Mouse (Mus musculus) kidney, adult 9 months (tissue): Measurements from ENCODE around the gene Tpgs1.
"Not testable (repeated sequence)": the region's sequence is repeated elsewhere in the genome, so short reads cannot be mapped to it uniquely, and the experiment has no call there.

ENCODE experiments used
- DNase-seq: peaks from one replicate; pipeline ENCODE4 v3.0.0; 2022

Tpgs1 gene

DNA sequence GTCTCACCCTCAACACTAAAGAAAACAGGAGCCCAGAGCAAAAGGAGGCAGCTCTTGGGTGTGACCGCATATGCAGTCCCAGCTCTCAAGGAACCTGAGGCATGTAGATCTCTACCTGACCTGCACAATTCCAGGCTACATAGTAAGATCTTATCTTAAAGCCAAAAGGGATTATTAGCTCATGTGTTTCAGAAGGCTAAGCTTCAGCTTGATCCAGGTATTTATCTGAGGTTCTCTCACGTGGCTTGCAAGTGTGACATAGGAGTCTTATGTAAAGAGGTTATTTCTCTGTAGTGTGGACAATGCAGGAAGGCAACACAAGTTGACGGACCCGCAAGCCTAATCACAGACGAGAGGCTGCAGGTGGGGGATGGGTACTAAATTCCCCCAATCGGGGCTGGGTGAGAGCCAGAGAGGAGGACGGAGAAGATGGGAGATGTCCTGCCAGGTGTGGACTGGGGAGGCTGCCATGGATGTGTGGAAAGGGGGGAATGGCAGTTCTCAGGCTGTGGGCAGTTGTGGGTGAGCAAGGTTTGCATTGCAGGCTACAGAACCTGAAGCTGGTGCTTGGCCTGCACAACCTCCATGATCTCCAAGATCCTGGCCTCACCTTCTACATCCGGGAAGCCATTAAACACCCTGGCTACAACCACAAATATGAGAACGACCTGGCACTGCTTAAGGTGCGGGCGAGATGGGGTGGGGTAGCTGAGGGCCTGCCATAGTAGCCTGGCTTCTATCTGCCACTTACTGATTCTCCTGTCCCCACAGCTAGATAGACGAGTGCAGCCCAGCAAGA is 24.6 kb downstream of the Tpgs1 start:
- DNase-seq = no peak

DNA sequence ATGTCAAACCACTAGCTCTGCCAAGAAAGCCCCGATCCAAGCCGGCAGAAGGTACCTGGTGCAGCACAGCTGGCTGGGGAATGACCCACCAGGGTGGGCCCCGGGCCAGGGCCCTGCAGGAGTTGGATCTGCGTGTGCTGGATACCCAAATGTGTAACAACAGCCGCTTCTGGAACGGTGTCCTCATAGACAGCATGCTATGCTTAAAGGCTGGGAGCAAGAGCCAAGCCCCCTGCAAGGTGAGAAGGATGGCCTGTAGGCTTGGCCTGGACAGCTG is 25.1 kb downstream of the Tpgs1 start:
- DNase-seq = no peak

GRCm38 (mm10) chr10:79695231-79696128 is 26.3 kb downstream of the Tpgs1 start:
- DNase-seq = peak; percentile 76

GRCm38 (mm10) chr10:79696129-79696651 is 27.0 kb downstream of the Tpgs1 start:
- DNase-seq = no peak

GRCm38 (mm10) chr10:79697916-79698315 is 28.7 kb downstream of the Tpgs1 start:
- DNase-seq = no peak

- DNase-seq = no peak
Observed at GRCm38 (mm10) chr10:79698459-79698858, 29.3 kb downstream of the Tpgs1 start.

GRCm38 (mm10) chr10:79700676-79701075 is 31.5 kb downstream of the Tpgs1 start:
- no peak for DNase-seq

DNA sequence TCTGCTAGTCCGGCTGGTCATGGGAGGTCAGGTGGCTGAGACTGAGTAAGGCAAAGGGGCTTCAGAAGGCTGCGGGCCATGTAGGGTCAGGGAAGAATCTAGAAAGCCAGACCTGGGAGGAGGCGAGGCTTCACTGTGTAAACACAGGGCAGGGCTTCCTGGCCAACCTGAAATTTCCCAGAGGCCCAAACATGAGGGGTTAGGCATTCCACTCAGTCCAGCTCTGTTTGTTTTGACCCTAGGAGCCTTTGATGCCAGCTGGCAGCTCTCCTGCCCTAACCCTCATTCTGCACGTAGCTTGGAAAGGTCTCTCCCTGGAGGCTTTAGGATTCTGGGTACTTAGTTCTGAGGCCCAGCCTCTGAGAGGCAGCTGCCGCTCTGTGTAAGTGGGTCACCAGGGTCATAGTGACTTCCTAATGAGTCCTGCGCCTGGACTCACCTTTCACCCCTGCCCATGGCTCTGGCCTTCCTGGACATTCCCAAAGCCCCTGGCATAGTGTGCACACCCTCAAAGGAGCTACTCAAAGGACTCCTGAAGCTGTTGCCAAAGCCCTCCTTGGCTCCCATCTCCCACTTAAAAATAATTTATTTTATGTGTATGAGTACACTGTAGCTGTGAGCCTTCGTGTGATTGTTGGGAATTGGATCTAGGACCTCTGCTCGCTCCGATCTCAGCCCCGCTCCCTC is 32.4 kb downstream of the Tpgs1 start:
- peak; percentile 60 for DNase-seq

GRCm38 (mm10) chr10:79702970-79703369 is 33.8 kb downstream of the Tpgs1 start:
- not testable (repeated sequence) for DNase-seq

GRCm38 (mm10) chr10:79703541-79703940 is 34.4 kb downstream of the Tpgs1 start:
- DNase-seq = no peak

DNA sequence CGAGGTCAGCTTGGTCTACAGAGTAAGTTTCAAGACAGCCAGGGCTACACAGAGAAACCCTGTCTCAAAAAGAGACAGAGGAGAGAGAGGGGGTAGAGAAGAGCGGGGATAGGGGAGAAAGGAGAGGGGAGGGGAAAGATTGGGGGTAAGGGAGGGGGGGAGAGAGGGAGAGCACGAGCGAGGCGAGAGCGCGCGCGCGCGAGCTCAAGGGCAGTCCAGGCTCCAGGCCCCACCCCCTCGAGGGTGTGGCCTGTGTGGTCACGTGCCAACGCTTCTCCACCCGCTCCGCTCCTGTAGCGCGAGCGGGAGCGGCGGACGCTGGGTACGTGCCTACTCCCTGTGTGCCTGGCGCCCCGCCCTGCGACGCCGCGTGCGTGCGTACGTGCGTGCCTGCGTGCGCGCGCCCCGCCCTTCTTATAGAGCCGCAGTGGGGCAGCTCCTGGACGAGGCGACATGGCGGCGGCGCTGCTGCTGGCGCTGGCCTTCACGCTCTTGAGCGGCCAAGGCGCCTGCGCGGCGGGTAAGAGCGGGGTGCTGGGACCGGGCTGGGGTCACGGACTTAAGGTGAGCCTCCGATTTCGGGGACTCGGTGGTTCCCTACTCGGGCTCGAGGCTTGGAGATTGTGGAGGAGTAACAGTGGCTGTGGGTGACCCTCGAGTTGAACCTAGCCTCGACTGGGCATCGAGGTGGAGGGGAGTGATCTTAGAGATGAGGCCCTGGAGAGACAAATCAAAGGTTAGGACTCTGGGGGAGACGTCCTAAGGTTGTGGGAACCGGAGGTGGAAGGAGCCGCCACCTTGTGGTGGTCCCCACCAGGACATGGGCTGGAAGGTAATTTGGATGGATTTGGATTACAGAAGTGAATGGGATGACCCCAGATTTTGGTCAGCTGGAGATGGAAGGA is 35.1 kb downstream of the Tpgs1 start, which contains the start of gene Bsg:
Bsg (plus strand) TSS at position 427 of the 905 bp plus-strand sequence.
- peak; percentile 99 for DNase-seq

GRCm38 (mm10) chr10:79704970-79705360 is 35.8 kb downstream of the Tpgs1 start:
- no peak for DNase-seq

GRCm38 (mm10) chr10:79705951-79706350 is 36.8 kb downstream of the Tpgs1 start:
- DNase-seq = no peak

DNA sequence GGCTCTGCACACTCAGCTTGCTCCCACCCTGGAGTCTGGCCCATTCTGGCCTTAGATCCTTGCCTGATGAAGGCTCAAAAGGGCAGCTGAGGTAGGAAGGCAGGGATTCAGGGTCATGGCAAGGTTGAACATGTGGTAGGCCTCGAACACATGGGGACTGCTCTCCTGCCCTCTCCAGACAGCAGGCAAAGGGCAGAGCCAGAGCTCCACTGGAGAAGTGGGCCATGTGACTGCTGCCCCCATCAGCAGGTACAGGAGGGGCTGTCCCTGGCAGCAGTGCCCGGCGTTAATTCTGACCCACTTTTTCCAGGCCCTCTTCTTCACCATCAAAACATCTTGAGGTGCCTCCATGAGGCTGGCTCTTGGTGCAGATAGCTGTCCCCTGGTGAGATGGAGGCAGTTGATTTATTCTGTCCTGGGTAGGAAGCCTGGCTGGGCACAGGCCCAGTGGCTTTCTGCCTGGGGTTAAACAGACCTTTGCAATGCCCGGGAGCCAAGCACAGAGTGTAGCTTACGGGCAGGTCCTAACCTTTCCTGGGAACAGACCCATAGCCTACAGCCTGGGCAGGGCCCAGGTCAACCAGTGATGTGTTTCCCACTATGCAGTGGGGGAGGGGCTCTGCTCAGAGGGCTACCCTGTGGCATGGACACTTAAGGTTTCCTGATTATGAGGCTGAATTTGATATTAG is 37.4 kb downstream of the Tpgs1 start:
- DNase-seq = no peak

DNA sequence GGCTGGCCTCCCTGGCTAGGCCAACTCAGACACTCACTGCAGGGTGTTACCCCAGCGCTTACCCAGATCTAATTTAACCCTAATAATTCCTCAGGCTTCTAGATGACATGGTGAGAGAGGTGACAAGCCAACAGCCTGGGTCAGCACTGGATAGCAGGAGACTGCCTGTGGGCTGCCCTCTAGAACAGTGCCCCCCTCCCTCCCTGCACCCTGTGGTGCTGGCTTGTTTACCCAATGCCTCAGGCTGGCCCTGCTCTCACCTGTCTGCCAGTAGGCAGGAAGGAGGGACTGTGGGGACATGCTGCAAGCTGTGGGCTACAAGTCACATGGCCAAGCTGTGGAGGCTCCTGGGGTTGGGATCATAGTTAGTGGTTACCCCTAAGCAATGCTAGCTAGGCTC is 38.0 kb downstream of the Tpgs1 start:
- no peak for DNase-seq

DNA sequence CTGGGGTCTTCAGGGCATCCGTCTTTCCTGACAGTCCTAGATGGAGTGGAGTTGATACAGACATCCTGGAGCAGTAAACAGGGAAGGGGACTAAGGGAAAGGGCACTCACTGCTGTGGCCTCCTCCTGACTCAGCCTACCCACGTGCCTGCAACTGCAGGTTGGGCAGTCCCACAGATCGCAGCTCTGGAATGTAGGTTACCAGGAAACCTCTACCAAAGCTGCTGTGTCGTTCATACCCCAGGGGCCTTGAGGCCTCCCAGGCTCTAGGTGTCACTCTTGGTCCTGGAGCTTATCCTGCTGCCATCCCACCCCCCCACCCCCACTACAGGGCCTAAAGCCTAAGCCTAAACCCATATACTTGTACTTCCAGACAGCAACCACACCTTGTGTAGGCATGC is 38.6 kb downstream of the Tpgs1 start:
- DNase-seq = no peak

GRCm38 (mm10) chr10:79708668-79709067 is 39.5 kb downstream of the Tpgs1 start:
- no peak for DNase-seq

DNA sequence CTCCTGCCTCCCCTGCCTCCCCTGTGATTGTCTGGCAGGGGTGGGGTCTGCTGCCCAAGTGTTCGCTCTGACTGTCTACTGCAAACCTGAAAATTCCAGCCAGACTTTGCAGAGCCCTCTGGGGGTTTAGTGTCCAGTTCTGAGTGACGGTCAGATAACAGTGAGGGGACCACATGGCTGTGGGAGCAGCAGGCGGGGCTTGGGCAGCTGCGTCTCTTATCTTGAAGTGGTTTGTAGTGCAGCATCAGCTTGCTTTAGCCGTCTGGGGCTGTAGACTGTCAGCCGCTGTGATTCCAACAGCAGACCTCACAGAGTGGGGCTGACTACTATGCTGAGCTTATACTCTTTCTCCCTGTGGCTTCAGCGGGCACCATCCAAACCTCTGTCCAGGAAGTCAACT is 40.1 kb downstream of the Tpgs1 start:
- DNase-seq = no peak

GRCm38 (mm10) chr10:79712029-79712428 is 42.9 kb downstream of the Tpgs1 start:
- no peak for DNase-seq

DNA sequence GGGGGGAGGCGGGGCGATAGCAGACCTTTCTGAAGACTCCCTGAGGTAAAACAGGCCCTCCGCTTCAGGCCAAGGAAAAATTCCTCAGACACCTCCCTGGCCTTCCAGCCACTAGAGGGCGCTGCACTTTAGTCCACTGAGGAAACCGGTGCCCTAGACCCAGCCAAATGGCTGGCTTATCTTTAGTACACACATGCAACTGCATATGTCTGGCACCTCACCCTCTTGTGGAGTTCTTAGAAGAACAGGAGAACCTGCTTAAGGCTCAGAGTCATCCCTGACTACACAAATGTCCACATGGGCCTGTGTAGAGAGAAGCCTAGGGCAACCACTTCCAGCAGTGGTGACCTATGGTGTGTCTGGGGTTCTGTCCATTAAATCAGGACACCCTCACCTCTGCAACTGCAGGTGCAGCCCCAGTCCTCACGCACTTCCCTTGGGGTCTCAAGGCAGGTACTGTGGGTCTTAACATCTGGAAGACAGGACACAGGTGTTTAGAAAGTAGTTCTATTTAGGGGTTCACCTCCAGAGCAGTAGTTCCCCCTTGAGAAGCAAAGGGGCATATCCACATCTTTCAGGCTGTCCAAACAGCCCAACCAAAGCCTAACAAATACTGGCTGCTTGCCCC is 43.4 kb downstream of the Tpgs1 start:
- DNase-seq = peak; percentile 79

DNA sequence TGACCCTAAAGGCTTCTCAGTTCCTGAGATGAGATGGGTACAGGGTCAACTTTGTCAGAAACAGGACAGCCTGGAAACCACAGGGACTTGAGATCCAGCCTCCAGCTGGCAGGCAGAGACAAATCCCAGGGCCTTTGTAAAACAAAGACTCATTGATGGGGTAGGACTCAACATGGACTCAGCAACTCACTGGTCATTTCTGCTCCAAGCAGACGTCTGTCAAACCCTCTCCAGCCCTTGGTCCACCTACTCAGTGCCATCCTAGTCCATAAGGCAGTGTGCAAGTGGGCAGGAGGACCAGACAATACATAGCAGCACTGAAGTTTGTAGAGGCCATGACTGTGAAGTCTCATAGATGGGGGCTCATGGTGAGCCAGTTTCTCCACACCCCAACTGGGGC is 44.0 kb downstream of the Tpgs1 start:
- DNase-seq = no peak
